Mouse (Mus musculus): ENCODE measurements at regions not wholly inside any gene's neighbourhood (a gene's known extent, or its start where the extent isn't known, plus 50 kb on each side); places are given as distances from the start of the nearest gene placed in this dataset.

DNA sequence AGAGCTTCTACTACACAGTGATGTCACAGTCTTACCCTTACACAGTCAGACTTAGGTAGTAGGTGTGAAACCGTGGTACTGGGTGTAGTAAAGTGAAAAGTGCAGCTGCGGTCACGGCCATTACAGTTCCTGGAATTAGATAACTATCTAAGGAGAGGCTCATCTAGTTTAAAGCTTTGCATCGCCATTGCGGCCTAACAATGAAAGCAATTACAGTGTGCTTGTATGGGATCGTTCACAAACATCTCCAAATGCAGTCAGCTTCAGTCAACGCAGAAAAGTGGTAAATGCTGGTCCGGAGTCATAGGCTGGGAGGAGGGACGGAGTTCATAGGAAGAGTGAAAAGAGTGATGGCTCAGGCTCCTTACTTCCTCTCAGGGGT lies 106.0 kb upstream of the Col1a2 start:
- DNase-seq (ENCODE audit: low read depth, low spot score) = no peak

DNA sequence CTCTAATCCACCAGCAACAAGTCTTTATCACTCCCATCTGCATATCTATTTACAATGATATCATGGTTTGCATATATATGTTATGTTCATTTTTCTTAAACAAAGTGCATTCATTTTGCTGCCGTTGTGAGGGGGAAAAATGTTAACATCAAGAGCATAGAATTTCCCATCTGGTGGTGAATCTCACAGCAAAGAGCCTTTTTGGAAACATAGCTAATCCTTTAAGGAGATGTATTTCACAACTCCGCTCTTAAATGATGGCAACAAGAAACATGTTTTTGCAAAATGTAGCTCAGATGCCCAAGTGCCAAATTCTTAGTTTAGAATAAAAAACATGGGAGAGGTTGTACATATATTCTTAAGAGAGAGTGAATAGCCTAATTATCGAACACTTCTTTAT lies 99.3 kb upstream of the Col1a2 start:
- no peak for DNase-seq (ENCODE audit: low read depth, low spot score)

DNA sequence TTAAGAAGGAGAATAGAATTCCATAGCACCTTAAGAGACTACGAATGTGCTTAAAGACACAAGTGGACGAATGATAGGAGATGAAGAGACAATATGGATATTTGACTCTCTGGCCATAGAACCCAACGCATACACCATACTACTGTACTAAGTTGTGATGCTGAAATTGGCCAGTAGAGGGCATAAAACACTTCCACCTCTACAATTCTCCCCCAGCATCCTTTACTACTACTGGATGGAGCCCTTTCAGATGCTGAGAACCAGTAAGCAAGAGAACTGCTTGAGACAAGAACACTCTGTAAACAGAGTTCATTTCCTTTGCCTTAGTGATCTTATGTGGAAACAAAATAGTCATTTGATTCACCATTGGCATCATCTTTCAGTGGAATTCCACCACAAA lies 96.9 kb upstream of the Col1a2 start:
- DNase-seq (ENCODE audit: low read depth, low spot score) = no peak

DNA sequence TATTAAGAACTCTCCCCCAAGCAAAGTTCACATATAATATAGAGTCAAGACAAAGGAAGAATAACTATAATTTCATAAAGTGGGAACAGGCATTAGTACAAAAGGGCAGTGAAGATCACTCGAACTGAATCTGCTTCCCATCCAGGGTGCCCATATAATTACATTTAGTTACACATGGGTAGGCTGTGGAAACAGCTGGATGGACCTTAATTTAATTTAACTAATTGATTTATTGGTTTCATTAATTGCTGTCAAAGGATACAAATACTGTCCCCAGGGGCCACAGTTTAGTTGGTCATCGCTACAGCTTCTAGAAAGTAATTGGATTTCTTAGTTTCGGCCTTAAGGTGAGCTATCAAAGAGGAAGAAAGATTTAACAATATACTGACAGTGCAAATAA lies 91.4 kb upstream of the Col1a2 start:
- DNase-seq (ENCODE audit: low read depth, low spot score) = no peak

DNA sequence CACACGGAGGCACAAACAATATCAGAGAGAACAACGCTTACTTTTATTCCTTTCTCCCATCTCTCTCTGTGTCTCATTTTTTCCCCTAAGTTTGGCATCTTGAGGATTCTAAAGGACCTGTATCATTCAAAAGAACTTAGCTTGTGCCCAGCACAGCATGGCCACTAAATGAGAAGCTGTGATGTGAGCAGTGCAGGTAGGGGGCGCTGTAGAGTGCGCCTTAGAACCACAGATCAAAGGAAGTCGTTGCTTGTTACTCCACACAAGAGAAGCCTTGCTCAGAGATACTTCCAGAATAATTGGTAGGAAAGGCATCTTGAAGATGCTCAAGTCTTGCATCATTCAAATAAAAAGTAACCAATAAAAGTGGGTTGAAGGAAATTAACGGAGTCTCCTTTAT lies 90.4 kb upstream of the Col1a2 start:
- no peak for DNase-seq (ENCODE audit: low read depth, low spot score)

DNA sequence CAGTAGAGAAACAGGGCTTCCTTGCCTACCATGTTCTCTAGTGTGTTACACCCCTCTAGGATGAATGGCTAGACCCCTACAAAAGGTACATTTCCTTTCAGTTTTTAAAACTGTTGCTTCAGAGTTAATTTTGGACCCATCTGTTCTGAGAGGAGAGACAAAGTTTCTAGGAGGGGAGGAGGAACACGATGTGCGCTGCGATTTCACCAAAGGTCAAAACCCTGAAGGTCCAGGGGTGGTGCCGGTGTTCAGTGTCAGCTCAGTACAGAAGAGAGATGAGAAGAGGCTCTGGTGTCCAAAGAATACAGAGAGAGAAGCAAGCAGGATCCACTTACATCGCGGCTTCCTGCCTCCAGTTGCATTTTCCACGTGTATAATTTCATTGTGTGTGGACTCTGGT lies 89.4 kb upstream of the Col1a2 start:
- no peak for DNase-seq (ENCODE audit: low read depth, low spot score)

DNA sequence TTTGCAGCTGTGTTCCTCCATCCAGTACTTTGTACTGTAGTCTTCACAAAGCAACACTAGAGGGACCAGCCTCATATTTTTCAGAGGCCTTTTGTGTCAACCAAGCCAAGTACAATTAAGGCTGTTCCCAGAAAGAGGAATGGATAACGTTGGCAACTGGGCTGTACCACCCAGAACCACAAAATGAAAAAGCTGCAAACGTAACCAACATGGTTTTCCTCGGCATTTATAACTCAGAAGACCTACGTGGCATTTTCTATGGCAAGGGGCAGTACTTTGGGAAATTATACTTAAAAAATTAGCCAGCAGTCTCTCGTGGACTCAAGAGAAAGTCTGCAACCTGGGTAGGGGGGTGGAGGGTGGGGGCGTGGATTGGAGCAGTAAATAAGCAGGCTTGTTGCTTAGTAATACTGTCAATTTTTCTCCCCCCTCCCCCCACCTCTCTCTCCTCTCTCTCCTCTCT lies 87.3 kb upstream of the Col1a2 start:
- DNase-seq (ENCODE audit: low read depth, low spot score) = no peak

DNA sequence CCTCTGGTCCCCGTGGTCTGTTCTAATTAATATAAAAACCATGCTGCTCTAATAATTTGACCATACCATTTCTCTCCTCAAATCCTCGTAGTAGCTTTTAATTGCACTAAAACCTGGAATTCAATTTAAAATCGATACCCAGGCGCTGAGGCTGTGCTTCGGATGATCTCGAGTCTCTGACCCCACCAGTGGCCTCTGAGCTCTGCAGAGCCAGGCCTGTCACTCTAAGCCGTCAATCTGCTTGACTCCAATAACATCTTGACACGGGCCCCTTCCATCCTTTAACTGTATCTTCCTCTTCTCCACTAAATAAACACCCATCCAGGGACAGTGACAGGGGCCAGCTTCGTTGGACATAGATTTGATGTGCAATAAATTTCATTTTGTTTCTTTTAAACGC lies 86.2 kb upstream of the Col1a2 start:
- no peak for DNase-seq (ENCODE audit: low read depth, low spot score)

DNA sequence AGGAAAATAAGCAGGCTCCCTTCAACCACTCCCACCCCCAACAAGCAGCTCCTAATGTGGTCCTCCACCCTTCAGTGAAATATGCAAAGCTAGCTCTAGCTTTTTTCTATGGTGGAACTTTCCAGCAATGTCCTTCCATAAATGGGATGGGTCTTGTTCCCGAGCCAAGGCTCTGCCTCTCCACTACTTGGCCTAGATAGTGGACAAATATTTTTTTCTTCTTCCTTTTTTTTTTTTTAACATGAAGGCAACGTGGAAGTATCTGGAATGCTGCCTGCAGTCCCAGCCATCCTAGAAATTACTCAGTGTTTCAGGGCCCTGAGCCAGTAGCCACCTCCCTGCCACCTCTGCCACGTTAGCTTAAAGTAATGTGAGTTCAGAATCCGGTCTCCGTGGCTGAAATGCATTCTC lies 85.7 kb upstream of the Col1a2 start:
- no peak for DNase-seq (ENCODE audit: low read depth, low spot score)

DNA sequence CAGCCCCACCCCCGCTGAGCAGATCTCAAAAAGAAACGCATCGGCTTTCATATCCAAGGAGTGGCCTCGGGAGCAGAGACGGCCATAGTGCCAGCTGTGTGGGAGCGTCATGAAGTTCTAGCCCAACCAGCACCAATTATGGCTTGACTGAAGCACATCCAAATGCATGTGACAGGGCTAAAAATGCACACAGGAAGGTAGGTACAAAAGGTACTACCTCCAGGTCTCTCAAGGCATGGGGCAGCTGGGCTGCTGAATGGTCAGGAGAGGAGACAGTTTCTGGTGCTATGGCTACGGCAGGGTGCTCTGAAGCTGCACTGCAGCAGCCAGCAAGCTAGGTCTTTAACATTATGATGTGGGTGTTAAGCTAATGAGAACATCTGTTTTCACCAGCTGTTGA lies 83.1 kb upstream of the Col1a2 start:
- no peak for DNase-seq (ENCODE audit: low read depth, low spot score)

DNA sequence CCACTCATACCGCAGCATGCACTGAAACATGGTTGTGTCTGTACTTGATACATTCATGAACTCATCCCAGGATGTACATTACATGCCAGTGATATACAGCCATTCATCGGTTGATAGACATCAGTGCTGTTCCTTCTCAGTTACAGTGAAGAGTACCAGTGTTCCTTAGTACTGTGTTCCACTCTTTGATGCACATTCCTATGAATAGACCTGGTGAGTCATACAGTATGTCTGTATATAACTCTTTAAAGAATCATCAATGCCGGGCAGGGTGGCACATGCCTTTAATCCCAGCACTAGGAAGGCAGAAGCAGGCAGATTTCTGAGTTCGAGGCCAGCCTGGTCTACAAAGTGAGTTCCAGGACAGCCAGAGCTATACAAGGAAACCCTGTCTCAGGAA lies 77.5 kb upstream of the Col1a2 start:
- no peak for DNase-seq (ENCODE audit: low read depth, low spot score)

DNA sequence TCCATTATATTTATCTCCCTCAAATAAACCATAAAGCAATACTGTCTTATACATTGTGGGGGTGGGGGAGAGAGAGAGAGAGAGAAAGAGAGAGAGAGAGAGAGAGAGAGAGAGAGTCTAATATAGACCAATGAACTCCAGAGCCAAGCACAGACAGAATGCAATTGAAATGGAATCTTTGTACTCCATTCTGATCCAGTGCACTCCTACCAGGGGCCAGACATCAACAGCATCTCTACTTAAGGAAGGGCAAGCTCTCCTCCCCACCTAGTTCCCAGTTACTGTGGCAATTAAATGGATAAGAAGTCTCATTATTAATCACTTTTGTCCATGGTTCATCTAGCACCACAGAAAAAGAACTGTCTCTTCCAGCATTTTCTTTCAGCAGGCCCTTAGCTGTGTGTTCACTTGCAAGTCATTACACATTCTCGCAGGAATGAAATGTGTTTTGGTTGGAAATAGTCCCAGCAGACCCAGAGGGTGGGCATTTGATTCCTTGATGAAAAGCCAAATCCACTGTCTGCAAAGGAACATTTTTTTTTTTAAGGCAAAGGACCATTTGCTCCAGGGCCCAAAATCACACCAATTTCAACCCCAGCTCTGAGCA lies 73.8 kb upstream of the Col1a2 start:
- DNase-seq (ENCODE audit: low read depth, low spot score) = no peak

DNA sequence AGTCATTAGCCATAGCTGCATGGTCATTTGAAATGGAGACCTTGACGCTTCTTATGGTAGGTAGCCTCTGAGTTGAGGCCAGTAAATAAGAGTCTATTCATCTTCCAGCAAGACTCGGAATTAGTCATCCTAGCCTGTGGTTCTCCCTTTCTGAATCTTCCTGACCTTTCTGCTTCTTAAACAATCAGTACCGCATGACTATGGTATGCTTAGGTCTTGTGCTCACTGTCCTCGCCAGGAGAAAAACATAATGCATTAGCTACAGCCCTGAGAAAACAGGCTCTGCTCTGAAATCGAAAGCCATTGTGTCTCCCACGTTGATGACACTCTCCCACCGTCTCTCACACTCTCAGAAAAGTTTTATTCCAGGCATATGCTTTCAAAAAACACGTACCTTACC lies 72.4 kb upstream of the Col1a2 start:
- DNase-seq (ENCODE audit: low read depth, low spot score) = no peak

DNA sequence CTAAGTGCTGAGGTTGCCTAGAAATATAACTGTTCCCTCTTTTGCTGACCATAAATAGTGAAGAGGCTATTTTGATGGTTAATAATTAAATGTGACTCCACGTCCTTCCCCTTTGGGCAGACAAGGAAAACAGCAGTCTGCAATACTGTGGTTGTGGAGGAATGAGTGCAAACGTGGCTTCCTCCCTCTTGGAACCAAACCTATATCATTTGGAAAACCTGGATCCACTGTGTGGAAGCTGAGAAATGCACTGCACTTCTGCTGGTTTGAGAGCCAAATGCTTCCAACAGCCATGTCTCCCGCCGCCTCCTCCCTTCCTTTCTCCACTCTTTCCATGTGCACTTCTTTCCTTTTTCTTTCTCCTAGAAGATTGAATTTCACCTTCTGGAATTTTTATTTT lies 68.2 kb upstream of the Col1a2 start:
- no peak for DNase-seq (ENCODE audit: low read depth, low spot score)

DNA sequence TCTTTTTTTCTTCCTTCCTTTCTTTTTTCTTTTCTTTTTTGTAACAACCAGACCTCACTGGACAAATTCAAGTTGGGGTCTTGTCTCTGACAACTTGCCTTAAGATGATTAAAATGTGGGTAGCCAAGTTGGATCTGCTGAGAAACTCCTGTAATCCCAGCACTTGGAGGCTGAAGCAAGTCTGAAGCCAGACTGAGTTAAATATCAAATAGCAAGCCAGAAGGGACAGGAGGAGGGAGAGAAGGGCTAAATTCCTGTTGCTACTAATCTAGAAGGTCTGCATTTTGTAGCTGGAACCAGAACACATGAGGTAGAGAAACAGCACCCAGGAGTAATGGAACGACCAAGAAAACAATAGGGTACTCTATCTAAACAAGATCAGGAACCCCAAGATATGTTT lies 67.7 kb upstream of the Col1a2 start:
- DNase-seq (ENCODE audit: low read depth, low spot score) = no peak

DNA sequence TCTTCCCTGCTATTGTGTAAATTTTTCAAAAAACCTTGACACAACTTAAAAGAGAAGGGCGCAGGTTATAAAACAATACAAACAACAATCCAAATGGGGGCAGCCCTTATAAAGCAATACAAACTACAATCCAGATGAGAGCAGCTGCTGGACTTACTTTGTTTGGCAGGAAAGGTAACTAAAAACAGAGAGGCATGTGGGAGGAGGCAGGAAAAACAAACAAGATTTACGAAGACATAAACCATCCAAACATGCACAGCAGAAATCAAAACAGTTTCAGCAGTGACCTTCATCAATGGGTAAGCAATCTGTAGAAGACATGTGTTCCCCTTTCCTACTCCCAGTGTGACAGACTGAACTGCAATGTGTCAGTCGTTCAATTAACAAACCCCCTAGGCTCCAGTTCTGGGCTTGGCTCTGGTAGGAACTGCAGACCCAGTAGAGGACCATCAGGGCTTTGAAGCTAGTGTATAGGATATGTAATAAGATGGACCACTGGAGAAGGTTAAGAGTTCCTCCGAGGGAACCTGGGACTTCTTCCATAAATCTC lies 62.9 kb upstream of the Col1a2 start:
- DNase-seq (ENCODE audit: low read depth, low spot score) = no peak

DNA sequence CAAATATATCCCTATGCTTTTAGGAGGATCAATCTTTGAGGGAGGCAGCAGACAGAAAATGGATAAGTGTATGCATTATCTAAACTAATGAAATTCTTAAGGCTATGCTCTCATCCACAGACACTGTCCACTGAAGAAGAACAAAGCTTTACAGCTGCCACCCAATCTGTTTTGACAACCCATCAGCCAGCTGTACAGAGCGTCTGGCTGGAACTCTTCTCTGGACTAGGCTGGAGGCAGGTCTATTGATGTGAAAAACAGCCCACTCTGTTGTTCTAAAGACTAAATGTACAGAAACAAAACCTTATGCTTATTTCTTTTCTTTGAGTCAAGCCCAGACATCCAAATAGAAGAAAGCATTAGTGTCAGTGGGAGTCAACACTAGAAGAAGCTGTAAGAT lies 58.7 kb upstream of the Col1a2 start:
- DNase-seq (ENCODE audit: low read depth, low spot score) = no peak

DNA sequence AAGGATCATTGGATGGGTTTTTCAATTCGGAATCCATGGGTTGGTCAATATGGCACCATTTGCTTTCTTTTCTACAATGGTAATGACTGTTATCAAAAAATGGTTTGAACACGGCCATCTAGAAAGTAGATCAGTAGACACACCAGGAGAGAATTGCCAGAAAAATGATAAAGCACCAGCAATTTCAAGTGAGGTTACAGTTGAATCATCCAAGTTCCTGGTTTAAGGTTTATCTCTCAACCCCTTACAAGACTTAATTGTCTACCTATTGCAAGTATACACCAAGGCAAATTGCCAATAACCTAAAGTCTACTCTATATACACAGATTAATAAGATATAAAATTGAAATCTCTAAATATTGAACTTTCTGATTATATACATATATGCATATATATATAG lies 53.4 kb upstream of the Col1a2 start:
- no peak for DNase-seq (ENCODE audit: low read depth, low spot score)
